Mouse (Mus musculus) urinary bladder, postnatal 25 days (tissue): ENCODE measurements around the gene Lce1i.
"Not testable (repeated sequence)": the region's sequence is repeated elsewhere in the genome, so short reads cannot be mapped to it uniquely, and the experiment has no call there.

Experiments used
- DNase-seq: peaks from one replicate; pipeline ENCODE4 v3.0.0; 2022; ENCODE audit warnings: low spot score

The Lce1i gene

DNA sequence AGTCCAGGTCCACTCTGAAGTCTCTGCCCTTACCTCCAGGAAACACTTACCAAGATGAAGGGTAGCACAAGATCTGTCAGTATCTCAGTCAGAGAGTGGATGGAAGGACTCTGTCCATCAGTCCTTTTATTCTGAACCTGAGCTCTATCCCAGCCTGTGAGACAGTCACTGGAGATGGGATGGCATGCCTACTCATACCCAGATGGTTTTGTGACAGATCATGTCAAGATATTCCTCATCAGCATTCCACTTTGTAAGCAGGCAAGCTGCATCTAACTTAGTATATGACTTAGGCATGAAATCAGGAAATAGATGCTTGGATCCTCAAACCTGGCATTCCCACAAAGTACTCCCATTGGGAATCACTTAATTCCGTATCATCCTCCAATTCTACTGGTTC is at the start of gene Lce1i:
TSS of gene Lce1i (minus strand) at position 101 of the 400 bp plus-strand sequence.
- DNase-seq = no peak

DNA sequence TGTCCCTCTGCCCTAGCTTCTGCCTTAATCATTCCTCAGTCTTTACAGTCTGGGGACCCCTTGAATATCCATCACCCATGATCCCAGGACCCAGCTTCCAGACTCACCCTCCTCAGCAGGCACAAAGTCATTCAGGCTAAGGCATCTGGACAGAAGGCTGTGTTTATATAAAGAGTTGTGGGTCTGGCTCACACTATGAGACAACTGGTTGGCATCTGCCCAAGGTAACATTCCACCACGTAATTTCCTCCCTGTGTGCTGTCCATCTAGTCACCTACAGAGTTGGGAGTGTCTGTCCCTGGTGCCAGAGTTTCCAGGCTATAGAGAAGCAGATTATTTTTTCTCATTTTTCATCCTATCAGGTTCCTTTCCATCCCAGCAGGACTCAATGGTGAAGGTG is 48.4 kb upstream of the Lce1i start, which contains the start of gene Kprp:
TSS of gene Kprp (minus strand) at position 140 of the 400 bp plus-strand sequence.
- no peak for DNase-seq

DNA sequence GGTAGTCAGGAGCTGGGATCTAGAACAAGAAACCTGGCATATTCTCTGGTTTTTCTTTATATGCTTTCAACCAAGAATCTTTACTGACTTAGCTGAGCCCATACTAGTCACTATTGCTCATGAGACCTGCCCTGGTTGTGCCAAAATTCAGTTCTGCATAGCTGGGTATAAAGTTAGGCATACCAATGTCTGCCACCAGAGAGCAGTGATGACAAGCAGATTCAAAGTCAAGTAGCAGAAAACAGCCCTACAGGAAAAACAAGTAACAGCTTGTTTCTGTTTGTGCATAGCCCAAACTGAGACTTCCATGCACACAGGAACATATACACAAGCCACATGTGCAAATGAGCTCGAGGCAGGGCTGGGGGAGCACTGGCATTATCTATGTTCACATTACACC is 47.1 kb upstream of the Lce1i start:
- no peak for DNase-seq

DNA sequence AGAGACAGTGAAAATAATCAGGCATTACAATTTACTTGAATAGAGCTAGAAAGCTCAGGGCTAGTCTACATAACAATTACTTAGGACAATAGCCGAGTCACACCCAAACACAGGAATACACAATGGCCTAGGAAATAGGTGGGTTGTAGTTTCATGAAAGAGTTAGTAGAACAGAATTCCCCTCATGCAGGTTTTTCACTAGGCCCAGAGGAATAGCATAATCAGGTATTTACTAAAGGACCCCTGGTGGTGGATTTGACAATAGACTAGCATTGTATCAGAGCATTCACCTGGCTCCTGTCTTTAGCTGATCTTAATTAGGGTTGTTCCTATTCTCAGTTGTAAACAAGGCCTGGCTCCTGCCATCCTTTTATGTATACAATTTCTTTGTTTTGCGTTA is 37.3 kb upstream of the Lce1i start:
- DNase-seq = not testable (repeated sequence)

DNA sequence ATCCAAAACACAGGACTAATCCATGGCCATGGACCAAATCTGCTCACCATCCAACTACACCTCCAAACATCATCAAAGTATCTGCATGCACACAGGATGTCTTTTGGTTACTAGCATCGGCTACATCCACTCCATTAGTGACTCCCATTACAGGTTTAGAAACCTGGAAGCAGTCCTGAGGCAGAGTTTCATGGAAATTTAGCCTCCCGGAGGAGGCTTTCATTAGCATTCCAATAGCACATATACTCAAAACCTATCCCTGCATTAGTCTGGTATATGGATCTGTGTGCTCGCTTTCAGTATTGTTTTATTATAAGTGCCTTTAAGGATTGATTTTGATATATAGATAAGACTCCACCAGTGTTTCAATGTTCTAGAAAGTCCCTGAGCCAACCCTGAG is 36.9 kb upstream of the Lce1i start:
- no peak for DNase-seq

DNA sequence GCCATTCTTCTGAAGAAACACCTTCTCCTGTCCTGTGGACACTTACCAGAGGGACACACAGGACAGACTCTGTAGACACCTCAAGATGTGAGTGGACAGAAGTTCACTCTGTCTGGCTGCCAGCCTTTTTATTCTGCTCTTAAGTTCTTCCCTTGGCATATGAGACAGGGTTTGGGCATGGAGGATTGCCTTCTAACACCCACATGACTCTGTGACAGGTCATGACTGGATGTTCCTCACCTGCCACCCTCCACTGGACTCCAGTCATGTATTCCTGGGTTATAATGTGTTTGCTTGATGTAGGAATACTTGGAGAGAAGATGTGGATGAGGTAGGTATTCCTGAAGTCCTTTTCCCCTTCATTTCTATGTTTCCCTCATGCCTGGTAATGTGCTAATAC is 29.1 kb upstream of the Lce1i start, which contains the start of gene Lce1k:
TSS of gene Lce1k (minus strand) at position 101 of the 400 bp plus-strand sequence.
- DNase-seq = no peak

DNA sequence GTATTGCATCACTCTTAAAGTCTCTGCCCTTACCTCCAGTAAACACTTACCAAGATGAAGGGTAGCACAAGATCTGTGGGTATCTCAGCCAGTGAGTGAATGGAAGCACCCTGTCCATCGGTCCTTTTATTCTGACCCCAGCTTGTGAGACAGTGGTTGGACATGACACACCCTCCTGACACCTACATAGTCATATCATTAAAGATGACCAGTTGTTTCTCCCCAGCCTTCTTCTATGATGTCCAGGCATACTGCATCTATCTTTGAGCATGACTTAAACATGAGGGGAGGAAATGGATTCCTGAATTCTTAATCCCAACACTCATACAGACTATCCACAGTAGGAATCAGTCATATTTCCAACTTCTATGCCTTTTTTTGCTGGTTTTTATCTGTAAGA is 11.7 kb upstream of the Lce1i start, which contains the start of gene Lce1j:
TSS of gene Lce1j (minus strand) at position 101 of the 400 bp plus-strand sequence.
- no peak for DNase-seq

DNA sequence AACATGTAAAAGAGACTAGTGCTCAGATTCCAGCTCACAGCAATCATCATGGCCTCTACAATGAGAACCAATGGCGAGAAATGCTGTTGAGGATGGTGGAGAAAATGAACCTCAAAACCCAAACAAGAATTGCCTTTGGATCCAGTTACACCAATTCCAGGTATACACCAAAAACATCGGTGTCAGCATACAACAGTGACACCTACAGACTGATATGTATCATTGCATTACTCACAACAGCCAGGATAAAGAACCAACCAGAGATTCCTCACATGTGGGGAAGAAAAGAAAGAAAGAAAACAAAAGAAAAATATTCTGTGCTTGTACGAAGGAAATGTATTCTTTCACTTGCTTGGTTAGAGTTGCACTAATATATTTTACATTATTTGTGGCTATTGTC is 7.1 kb downstream of the Lce1i start:
- no peak for DNase-seq

DNA sequence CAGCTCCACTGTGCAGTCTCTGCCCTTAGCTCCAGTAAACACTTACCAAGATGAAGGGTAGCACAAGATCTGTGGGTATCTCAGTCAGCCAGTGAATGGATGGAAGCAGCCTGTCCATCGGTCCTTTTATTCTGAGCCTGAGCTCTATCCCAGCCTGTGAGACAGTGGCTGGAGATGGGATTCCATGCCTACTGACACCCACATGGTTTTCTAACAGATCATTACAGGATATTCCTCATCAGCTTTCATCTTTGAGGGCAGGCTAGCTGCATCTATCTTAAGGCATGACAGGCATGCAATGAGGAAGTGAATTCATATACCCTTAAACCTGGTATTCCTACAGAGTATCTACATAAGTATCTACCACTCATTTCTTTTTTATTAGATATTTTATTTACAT is 13.7 kb downstream of the Lce1i start, which contains the start of gene Lce1h:
TSS of gene Lce1h (minus strand) at position 101 of the 400 bp plus-strand sequence.
- DNase-seq = no peak

DNA sequence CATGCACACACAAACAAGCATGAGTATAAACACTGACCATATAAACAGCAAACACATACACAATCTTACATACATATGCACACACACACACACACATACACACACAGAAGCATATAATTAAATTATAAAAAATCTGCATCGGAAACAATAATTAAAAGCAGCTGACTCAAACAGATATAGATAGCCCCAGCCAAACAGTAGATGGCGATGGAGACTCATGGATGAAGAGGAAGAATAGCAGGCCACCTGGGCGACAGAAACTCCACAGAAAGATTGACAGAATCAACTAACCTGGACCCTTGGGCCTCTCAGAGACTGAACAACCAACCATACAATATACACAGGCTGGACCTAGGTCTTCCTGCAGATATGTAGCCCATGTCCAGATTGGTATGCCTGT is 25.5 kb downstream of the Lce1i start:
- DNase-seq = no peak

DNA sequence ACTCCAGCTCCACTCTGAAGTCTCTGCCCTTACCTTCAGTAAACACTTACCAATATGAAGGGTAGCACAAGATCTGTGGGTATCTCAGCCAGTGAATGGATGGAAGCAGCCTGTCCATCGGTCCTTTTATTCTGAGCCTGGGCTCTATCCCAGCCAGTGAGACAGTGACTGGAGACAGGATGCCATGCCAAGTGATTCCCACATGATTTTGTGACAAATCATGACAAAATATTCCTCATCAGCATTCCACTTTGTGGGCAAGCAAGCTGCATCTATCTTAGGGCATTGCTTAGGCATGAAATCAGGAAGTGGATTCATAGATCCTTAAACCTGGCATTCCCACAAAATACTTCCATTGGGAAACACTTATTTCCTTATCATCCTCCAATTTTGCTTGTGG is 26.5 kb downstream of the Lce1i start, which contains the start of gene Lce1g:
TSS of gene Lce1g (minus strand) at position 101 of the 400 bp plus-strand sequence.
- DNase-seq = no peak

DNA sequence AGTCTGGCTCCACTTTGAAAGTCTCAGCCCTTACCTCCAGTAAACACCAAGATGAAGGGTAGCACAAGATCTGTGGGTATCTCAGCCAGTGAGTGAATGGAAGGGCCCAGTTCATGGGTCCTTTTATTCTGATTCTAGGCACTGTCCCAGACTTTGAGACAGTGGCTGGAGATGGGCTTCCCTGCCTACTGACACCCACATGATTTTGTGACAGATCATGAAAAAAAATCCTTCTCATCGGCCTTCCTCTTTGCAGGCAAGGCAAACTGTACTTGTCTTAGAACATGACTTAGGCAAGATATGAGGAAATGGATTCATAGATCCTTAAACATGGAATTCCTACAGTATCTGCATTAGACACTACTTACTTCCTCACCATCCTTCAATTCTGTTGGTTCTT is 39.7 kb downstream of the Lce1i start, which contains the start of gene Gm38119:
TSS of gene Gm38119 (minus strand) at position 101 of the 400 bp plus-strand sequence.
- DNase-seq = no peak
